Mouse (Mus musculus) cerebellum, adult 11 months (tissue): ENCODE data around the gene Wbp11.

Experiments used
- DNase-seq: peaks from one replicate; pipeline ENCODE4 v3.0.0; 2022

The Wbp11 gene

DNA sequence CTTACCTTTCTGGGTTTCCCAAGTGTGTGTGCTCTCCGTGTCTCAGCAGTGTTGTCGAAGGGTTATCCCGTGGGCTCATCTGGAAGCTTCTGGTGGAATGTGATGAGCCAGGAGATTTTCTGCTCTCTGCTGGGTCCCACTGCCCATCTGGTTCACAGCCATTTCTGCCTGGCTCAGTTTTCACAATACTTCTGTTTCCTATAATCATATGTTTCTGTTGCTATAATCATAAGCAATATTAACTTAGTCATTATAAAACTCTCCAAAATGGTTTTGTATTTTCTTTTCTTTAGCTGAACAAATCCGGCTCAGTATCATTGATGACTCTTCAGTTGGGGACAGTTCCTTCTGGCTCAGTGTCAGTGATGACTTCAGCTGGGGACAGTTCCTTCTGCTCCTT, 7.3 kb upstream of the Wbp11 start, which contains the start of gene Smco3:
TSS of gene Smco3 (minus strand) at position 101 of the 400 bp plus-strand sequence.
- DNase-seq, result no peak

GRCm38 (mm10) chr6:136831712-136832111, 3.7 kb upstream of the Wbp11 start:
- DNase-seq, result no peak

- no peak for DNase-seq
Observed at GRCm38 (mm10) chr6:136828681-136829080, 648 bp upstream of the Wbp11 start.

- no peak for DNase-seq
Observed at GRCm38 (mm10) chr6:136827516-136827880, 535 bp downstream of the Wbp11 start, which contains the start of gene BC049715. Gene BC049715 (plus strand): TSS chr6:136827626.

DNA sequence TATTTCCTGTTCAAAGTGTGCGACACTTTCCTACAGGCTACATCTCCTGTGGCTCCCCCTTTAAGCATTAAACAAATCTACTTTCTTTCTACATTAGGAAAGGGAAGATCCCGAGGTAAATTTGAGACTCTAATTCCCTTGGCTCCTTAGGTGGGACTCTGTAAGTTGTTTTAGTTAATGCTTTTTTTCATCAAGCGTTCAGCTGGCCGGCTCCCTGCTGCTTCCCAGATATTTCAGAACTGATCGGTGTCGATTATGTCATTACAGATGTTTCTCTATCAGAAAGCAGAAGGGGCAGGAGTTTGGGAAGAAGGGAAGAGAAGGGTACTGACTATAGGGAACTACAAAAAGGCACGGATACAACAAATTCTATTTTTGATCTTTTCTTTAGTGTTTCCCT, 917 bp downstream of the Wbp11 start:
- DNase-seq, result no peak

DNA sequence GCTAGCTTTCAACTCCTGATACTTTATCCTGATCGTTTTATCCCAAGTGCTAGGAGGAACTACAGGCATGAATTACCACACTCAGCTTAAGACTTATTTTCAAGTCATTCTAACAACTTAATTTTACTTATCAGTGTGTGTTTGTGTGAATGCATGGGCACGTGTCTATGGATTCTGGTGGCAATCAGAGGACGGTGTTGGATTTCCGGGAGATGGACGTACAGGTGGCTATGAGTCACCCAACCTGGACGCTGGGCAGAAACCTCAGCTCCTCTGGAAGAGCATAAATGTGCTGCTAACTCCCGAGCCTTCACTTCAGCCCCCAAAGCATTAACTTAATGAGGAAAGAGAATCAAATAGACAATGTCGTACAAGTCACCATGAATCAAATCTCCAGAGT, 3.0 kb downstream of the Wbp11 start:
- no peak for DNase-seq

DNA sequence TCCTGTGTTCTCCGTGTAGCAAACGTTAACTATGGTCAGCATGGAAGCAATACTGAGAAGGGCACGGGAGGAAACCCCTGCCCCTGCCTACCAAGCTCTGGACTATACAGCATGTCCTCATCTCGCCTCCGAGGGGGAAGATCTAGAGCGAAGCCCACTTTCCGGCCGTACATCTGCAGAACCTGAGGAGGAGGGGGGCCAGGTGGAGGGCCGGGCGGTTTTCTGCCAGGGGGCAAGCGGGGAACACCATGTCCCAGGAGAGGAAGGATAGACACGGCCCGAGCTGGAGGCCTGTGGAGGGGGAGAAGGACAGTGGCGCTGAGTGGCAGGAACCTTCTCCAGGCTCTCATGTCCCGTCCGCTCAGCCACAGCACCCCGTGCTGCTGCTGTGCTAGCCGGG, 6.9 kb downstream of the Wbp11 start:
- no peak for DNase-seq

- no peak for DNase-seq
Observed at GRCm38 (mm10) chr6:136820381-136820780, 7.7 kb downstream of the Wbp11 start.

DNA sequence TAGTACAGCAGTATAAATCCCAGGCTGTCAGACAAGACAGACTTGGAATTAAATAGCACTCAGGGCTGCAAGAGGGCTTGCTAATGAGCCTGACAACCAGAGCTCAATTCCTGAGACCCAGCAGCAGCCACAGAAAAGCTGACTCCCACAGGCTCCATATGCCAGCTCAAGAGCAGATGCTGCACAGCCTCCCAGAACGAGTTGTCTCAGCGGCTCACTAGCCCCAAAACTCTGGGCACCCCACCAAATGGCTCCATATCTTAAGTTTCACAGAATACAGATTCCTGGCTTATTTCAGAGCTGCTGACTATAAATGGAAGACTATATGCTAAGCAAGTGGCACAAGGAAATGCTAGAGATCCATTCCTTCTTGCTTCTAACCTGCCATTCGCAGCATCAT, 10.5 kb downstream of the Wbp11 start:
- no peak for DNase-seq

DNA sequence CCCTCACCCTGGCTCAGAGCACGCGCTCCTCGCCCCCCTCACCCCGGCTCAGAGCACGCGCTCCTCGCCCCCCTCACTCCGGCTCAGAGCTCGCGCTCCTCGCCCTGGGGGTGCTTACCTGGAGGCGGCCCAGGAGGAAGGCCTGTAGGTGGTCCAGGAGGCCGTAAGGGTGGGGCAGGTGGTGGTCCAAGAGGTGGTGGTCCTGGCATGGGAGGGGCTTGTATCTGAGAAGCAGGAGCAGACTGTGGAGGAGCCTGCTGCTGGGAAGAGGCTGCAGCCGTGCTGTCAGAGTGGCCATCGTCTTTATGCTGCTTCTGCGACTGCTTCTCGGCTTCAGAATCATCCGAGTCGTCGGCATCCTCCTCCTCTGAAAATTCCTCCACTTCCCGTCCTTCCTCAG, 11.2 kb downstream of the Wbp11 start:
- no peak for DNase-seq

GRCm38 (mm10) chr6:136815381-136815780, 12.7 kb downstream of the Wbp11 start:
- DNase-seq, result no peak

- DNase-seq, result no peak
Observed at GRCm38 (mm10) chr6:136813117-136813516, 14.9 kb downstream of the Wbp11 start.

- DNase-seq, result no peak
Observed at GRCm38 (mm10) chr6:136811196-136811595, 16.8 kb downstream of the Wbp11 start.

GRCm38 (mm10) chr6:136809673-136810072, 18.4 kb downstream of the Wbp11 start:
- no peak for DNase-seq

DNA sequence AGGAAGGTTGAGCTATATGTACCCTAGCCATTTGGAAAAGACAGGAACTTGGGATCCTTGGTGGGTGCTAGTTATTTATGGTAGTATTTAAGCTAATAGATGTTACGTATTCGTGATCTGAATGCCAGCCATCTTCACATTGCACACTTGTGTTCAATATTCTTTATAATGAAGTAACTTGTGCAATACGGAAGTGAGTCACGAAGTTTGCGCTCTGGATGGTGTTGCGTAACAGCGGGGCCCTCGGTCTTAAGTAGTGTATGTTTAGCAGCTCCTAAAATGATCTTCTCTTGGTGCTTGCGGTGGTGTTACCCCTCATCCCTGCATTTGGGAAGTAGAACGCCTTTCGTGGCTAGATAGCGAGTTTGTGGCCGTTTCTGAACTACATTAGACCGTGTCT, 19.0 kb downstream of the Wbp11 start:
- no peak for DNase-seq

- DNase-seq, result no peak
Observed at GRCm38 (mm10) chr6:136808631-136809046, 19.4 kb downstream of the Wbp11 start.

DNA sequence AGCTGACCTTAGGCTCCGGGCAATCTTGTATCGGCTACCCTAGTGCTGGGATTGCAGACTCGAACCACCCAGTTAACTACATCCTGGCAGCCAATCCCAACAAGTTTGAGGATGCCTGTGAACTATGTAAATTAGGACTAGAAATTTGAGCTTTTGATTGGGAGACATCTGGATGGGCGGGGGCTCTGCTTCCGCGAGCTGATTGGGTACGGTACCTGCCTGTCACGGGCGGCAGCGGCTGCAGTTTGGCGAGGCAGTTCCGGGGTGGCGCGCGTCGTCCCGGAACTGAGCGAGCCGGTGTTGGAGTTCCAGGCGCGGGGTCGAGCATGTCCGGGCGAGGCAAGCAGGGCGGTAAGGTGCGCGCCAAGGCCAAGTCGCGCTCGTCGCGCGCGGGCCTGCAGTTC, 20.0 kb downstream of the Wbp11 start, which contains the start of gene H2afj:
TSS of gene H2afj (plus strand) at position 231 of the 404 bp plus-strand sequence.
- DNase-seq, result peak; percentile 97

DNA sequence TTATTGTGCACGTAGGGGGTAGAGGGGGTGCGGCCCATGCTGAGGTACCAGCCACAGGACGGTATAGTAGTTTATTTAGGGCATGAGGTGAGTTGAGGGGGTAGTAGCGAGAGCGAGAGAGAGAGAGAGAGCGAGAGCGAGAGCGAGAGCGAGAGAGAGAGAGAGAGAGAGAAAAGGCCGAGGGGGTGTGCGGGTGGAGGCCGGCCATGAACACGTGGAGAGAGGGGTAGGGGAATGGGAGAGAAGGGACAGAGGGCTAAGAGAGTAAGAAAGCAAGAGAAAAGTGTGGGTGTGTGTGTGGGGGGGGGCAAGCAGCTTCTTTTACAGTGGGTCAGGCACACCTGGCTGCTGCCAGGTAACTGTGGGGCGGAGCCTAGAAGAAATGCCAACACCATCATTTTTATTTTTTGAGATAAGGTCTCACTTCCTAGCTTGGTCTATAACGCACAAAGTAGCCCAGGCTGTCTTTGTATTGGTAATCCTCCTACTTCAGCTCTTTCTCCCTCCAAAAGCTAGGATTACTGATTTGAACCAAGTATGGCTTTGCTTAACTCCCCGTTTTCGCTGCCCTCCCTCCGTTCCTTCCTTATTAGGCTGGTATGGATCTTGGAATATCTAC, 20.5 kb downstream of the Wbp11 start:
- DNase-seq, result no peak

DNA sequence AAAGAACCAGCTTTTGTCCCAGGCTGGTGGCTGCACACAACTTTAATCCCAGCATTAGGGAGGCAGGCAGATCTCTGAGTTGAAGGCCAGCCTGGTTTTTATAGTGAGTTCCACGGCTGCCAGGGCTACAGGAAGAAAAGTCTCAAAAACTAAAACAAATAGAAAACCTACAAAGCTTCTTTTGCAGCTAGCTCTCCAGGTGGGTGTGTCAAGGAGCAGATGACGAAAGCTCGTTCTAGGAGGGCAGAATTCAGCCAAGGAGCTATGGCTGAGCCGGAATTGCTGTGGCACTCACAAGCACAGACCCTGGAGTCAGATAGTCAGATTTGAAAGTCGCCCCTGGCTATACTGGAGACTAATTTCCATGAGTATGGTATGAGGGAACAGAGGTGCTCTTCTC, 21.2 kb downstream of the Wbp11 start:
- DNase-seq, result no peak

DNA sequence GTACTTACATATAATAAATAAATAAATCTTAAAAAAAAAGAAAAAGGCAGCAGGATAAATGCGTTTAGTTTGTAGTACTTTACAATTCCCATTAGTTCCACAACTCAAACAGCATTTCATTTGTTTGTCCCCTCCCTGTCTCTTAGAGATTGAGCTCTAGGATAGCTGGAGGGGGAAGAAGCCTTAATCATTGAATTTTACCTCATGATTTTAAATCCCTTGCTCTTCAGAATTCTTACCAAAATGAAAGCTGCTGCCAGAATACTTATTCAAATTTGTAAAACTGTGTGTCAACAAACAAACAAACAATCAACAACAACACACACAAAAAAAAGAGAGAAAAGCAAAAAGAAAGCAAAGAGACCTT, 22.6 kb downstream of the Wbp11 start:
- no peak for DNase-seq

- DNase-seq, result no peak
Observed at GRCm38 (mm10) chr6:136804705-136805408, 23.2 kb downstream of the Wbp11 start.

GRCm38 (mm10) chr6:136803739-136804633, 24.0 kb downstream of the Wbp11 start, which contains the start of gene Hist4h4:
Gene Hist4h4 (minus strand): TSS chr6:136804415.
- peak; percentile 95 for DNase-seq

- no peak for DNase-seq
Observed at GRCm38 (mm10) chr6:136803093-136803738, 24.8 kb downstream of the Wbp11 start.
